Mouse (Mus musculus): Measurements from ENCODE around the gene Cacna1c.

- TF ChIP-seq CTCF (IDR thresholded peaks at IDR 0.05; ENCODE audit: borderline replicate concordance, extremely low read depth, insufficient read depth, insufficient read length) (no peak), POLR2A (IDR thresholded peaks at IDR 0.05; ENCODE audit: borderline replicate concordance, extremely low read depth, insufficient read depth, insufficient read length, poor library complexity, severe bottlenecking) (no peak)
Observed at GRCm38 (mm10) chr6:119213375-119213774, 17.2 kb upstream of the Cacna1c start.
